Mouse (Mus musculus) left cerebral cortex, postnatal 25 days (tissue): Measurements from ENCODE around the gene Axin1. TPM values are rescaled to one million over a fixed set of nuclear protein-coding genes. Genes with fewer than 3 reads are reported as not detected.
"Not testable (repeated sequence)": the region's sequence is repeated elsewhere in the genome, so short reads cannot be mapped to it uniquely, and the experiment has no call there.

Experiments used
- DNase-seq, 2 experiments: peaks; one replicate each; pipeline ENCODE4 v3.0.0; 2022; ENCODE audit warnings: low spot score in 2 of 2, mixed read lengths in 1 of 2
- intact Hi-C: fragments of 180-260 bp; cut with DNase I; formaldehyde crosslinking; loops from one replicate; pipeline ENCODE4 v1.15.1; 2025
- total RNA-seq, 2 experiments: library from RNA; stranded (reverse); gene quantifications; 2 replicates each; pipeline ENCODE4 v1.2.3; 2021

Gene Axin1
- total RNA-seq, result 10 to 100 TPM; 21.1 to 21.6 TPM

DNA sequence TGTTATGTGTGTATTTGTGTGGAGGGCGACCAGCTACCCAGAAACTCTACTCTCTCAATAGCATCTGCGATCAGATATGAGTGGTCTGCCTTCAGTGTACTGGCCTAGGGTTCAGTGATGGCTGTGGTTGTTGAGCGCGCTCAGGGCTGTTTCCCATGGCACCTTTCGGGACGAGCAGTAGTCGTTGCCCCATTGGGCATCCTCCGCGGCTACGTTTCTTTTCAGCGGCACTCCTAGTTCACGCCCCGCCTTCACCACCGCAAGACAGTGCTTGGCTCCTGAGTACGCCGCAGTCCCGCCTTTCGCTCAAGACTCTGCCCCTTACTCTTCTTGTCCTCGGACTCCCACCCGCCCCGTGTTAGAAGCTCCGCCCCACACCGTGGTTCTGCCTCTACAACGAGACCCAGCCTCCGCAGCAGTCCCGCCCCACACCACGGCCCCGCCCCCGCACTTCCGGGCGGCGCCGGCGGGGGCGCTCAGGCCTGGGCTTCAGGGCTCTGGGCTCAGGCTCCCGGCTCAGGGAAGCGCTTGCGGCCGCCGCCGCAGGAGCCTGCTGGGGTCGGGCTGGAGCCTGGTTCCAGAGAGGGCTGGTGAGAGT is at the start of gene Axin1:
Axin1 (plus strand) TSS at position 450 of the 598 bp plus-strand sequence.
- peak; percentile 90 to 97 for DNase-seq
- intact Hi-C loops, result loop anchor here (5.0 kb wide), 1 partner anchor 104 kb away; the partner anchor contains the start of gene Fam234a

DNA sequence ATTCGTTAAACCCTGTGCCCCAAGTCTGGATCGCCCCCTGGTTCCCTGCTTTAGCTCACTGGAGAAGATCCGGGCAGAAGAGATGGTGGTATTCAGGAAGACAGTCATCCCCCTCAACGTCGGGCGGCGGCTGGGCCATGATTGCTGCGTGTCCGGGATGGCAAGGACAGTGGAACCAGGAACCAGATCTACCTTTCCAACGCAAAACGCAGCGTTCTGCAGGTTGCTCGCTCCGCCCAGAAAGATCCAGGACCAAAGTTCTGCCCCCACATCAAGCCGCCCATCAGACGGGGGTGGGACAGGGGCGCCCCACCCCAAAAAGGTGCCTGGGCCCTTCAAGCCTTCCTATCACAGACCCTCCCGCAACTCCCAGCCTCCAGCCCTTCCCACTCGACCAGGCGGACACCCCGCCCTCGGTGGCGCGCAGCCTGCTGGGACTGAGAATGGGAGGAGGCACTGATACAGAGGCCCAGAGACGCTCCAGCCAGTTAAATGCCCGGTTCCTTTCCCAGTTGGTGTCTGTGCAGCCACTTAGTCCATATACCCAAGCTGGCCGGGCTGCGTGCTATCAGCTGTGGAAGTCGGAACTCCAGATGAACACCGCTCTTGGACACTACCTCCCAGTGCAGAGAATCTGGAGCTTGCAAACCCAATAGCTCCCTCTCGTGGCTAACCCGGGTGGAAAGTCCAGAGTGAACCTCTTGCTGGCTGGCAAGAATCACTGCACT is 48.4 kb upstream of the Axin1 start, which contains the start of gene Decr2:
Decr2 (minus strand) TSS at position 433 of the 728 bp plus-strand sequence.
- DNase-seq, result peak; percentile 84 to 94
- intact Hi-C loops, result loop anchor here (1.0 to 10.0 kb wide), 4 partner anchors 49 to 195 kb away; no protein-coding TSS in a partner anchor

DNA sequence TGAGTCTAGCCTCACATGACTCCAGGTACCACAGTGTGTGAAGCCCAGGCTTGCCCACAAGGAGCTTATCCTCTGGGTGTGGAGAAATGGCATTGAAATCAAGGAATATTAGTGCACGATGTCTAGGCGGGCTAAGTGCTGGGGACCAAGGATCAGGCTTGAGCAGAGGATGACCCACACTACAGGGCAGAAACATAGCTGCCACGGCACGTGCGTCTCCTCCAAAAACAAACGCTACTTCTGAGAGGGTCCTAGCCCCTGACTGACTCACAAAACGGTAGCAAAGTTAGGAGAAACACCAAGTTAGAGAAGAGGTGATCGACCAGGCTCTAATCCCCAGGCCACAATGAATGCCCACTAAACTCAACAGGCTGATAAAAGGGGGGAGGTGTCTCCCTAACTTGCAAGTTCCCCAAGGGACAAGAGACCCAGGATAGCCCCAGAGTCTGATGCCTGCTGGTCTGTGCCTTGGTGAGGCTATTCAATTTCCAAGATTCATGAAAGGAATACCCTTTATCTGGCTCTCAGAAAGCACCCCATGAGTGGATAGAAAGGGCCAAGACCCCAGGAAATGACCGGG is 43.9 kb upstream of the Axin1 start:
- no peak for DNase-seq
- intact Hi-C loops, result loop anchor here (5.0 to 10.0 kb wide), 2 partner anchors 67 to 200 kb away; no protein-coding TSS in a partner anchor

DNA sequence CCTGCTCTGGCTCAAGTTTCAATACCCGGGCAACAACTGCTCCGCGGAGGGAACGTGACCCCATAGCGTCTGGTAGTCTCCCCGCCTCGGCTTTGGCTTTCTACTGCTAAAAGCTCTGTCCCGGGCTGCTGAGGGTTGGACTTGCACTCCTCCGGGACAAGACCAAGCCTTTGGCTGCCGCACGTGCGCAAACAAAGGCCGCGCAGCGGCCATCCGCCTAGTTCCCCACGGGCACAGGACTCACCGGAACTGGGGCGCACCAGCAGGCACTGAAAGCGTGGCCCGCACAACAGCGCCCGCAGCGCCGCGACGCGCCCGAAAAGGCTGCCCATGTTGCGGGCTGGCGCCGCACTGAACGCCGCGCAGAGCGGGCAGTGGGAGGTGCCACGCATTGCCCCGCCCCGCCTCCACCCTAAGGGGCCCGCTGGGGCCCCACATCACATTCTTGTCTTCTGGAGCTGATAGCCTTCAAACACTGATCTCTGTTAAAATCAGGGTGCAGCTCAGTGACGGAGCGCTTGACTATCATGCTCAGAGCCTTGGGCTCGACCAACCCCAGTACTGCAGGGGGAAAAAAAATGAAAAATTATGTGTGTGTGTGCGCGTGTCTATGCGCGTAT is 43.3 kb upstream of the Axin1 start, which contains the start of gene Nme4:
Nme4 (minus strand) TSS at position 482 of the 620 bp plus-strand sequence.
- peak; percentile 74 for DNase-seq
- intact Hi-C loops, result loop anchor here (10.0 kb wide), 1 partner anchor 200 kb away; no protein-coding TSS in a partner anchor

DNA sequence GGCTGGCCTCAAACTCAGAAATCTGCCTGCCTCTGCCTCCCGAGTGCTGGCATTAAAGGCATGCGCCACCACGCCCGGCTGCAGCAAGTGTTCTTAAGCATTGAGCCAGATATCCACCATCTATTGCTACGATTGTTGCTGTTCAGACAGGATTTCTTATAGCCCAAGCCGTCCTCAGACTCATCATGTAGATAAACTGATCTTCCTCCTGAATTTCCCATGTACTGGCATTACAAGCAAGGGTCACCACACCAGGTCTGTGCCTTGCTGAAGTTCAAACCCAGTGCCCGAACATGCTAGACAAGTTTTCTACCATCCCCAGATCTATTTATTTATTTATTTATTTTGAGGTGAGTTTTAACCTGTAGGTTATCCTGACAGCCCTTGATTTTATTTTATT is 40.0 kb upstream of the Axin1 start:
- intact Hi-C loops, result loop anchor here (10.0 kb wide), 1 partner anchor 204 kb away; no protein-coding TSS in a partner anchor

DNA sequence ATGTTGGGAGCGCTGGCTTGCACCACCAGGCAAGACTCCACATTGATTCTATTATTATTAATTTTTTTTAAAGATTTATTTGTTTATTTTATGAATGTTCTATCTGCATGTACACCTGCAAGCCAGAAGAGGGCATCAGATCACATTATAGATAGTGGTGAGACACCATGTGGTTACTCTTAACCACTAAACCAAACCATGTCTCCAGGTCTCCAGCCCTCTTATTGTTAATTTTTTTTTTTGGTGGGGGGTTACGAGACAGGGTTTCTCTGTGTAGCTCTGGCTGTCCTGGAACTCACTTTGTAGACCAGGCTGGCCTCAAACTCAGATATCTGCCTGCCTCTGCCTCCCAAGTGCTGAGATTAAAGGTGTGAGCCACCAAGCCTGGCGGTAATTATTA is 39.2 kb upstream of the Axin1 start:
- DNase-seq, result not testable (repeated sequence)
- intact Hi-C loops, result loop anchor here (10.0 kb wide), 1 partner anchor 205 kb away; no protein-coding TSS in a partner anchor

More for the DNA sequence above, 40.0 kb upstream of the Axin1 start:
- DNase-seq, result no peak

DNA sequence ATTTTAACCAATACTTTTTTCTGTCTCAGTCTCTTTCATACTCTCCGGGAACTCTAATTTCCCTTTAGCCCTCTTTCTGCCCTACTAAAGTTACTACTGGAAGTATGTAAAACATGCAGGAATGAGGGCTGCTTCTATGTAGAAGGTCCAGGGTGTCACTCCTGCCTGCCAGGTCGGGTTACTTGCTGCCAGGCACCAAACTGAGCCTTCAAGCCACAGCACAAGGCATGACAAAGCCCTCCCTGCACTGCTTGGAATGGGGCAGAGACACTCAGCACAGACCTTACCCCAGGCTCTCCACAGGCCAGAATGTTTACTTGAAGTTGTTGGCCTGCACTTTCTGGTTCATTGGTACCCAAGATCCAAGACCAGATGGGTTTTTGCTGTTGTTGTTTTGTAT is 38.3 kb upstream of the Axin1 start:
- no peak for DNase-seq
- intact Hi-C loops, result no loop called here

DNA sequence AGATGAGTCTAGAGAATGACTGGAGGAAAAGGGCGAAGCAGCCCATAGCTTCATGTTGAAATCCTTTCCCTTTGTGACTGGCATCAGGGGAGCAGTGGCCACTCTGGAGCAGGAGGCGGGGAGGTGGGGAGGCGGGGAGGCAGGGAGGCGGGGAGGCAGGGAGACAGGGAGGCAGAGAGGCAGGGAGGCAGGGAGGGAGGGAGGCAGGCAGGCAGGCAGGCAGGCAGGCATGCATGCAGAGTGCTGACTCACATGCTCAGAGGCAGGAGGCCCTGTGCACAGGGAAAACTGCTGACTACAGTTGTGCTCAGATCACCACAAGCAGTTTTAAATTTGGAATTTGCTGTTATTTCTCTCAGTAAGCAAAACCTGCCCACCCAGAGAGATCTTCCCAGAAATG is 37.0 kb upstream of the Axin1 start:
- intact Hi-C loops, result no loop called here
- DNase-seq, result peak in 1 of 2 experiments; percentile 69

DNA sequence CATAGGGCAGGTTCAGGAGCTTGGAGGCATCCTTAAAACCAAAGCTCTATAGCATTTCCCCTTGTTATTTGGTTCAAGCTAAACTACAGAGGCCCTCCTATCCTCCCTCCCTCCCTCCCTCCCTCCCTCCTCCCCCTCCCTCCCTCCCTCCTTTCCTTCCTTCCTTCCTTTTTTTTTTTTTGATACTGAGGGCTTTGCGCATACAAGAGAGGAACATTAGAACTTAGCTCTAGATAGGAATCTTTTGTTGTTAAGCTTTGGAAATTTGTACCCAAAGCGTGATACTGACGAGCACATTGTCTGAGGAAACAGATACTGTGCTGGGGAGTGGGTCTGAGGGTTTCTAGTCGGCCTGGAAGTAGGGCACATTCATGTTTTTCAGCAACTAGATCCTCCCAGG is 32.9 kb upstream of the Axin1 start:
- intact Hi-C loops, result no loop called here
- DNase-seq, result no peak

DNA sequence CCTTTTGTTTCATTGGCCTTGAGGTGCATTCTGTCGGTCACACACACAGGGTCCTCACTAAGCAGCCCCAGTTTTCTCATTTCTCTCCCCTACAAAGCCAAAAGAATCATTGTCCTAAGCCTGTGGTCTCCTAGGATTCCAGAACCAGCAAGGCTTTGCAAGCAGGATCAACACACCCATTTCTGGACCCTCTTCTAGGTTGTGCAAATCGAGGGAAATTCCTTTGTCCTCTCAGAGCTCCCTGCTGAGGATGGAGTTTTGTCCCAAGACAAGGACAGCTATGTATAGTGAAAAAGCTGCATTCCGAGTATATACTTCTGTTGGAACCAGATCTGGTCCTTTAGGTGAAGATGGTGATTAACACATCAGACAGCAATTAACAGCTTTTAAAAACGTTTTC is 28.3 kb upstream of the Axin1 start:
- no peak for DNase-seq
- intact Hi-C loops, result no loop called here

DNA sequence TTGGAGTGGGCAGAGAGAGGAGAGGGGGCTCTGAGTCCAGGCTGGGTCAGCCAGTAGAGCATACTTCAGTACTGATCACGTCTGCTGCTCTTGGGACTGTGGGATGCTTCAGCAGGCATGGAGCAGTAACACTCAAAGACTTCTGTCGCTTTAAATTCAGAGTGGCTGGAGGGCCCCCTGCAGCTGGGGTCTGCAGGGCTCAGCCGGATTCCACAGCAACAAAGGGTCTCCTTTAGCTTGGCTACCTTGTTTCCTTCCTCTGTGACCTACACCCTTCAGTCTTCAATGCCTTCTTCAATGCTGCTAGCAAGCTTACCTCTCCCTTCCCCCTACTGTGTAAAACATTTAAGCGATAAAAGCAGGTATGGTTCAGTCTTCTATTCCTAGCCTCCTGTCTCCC is 27.5 kb upstream of the Axin1 start:
- DNase-seq, result no peak
- intact Hi-C loops, result no loop called here

DNA sequence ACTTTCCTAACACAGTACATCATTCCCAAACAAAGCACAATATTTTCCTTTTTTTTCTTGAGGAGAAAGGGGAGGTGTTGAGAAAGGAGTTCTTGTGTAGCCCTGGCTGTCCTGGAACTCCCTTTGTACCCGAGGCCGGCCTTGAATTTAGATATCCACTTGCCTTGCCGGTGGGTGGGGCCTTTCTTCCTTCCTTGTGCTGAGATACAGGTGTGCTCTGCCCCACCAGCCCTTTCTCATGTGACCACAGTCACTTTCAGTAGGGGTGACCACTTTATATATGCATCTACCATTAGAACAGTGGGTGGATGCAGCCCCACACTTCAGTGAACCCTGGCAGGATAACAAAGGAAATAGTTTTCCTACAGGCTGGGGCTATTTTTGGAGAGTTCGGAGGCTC is 26.8 kb upstream of the Axin1 start:
- intact Hi-C loops, result no loop called here
- no peak for DNase-seq

DNA sequence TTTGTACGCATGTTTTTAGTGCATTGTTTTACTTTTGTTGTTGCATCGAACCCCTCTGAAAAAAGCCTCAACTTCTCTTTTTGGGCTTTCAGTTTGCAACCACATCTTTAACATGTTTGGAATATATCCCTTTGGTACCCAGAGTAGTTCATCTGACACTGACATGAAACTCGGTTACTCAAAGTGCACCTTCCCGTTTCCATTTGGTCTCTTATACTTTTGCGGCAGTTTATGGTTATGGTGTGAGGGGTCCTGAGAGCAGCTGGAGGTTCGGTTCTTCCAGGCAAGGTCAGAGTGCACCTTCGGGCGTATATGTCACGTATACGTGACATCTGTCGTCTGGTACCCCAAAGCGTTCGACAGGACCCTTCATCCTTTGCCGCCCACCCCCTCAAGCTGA is 25.7 kb upstream of the Axin1 start:
- DNase-seq, result no peak
- intact Hi-C loops, result no loop called here

DNA sequence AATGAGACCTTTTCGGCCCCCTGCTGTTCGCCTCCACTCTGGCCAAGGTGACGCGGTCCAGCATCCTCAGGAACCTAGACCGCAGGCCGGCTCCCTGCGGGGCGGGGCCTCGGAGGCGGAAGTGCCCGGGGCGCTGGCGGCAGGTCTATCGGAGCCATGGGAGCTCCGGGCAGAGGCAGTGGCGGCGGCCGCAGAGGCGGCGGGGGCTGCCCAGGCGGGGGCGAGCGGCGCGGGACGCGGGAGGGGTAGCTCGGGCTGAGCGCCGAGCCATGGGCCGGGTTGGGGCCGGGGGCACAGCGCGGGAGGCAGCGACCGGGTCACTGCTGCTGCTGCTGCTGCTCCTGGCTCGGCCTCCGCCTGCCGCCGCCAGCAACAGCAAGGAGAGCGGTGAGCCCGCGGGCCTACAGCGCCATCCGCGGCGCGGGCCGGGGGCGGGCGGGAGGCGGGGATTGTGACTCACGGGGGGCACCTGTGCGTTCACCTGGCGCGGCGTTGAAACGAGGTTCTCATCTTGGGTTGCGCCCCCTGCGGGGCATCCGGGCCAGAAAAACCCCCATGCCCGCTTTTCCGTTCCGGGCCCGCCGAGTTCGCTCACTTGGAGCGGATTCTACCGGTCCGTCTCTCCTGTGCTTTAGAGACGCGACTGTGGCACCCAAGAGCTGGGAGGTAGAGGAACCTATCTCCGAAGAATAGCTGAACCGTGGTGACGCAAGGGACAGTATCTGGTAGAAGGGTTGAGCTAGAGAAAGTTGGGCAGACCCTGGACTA is 25.1 kb upstream of the Axin1 start, which contains the start of gene Tmem8:
Tmem8 (plus strand) TSS at position 119 of the 768 bp plus-strand sequence.
- intact Hi-C loops, result no loop called here
- peak; percentile 54 to 71 for DNase-seq

DNA sequence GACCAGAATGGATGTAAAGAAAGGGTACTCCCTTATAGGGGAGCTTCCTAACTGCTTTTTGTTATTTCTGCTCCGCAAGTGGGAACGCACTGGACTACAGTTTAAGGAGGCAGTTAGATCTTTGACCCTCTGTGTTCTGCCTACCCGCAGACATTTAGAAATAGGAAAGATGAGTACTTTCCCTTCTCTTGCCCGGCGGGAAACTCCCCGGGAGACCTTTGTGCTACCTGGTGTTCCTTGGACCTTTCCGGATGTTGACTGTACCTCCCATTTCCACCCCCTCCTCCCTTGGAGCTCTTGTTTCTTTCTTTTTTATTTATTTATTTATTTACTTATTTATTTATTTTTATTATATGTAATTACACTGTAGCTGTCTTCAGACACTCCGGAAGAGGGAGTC is 24.4 kb upstream of the Axin1 start:
- intact Hi-C loops, result no loop called here
- no peak for DNase-seq

DNA sequence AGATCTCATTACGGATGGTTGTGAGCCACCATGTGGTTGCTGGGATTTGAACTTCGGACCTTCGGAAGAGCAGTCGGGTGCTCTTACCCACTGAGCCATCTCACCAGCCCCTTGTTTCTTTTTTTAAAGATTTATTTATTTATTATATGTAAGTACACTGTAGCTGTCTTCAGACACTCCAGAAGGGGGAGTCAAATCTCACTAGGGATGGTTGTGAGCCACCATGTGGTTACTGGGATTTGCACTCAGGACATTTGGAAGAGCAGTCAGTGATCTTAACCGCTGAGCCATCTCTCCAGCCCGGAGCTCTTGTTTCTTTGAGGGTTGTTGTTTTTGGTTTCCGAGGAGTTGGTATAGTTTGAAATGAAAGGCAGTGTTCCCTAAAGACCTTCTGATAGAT is 24.0 kb upstream of the Axin1 start:
- DNase-seq, intact Hi-C loops: not testable (repeated sequence)

DNA sequence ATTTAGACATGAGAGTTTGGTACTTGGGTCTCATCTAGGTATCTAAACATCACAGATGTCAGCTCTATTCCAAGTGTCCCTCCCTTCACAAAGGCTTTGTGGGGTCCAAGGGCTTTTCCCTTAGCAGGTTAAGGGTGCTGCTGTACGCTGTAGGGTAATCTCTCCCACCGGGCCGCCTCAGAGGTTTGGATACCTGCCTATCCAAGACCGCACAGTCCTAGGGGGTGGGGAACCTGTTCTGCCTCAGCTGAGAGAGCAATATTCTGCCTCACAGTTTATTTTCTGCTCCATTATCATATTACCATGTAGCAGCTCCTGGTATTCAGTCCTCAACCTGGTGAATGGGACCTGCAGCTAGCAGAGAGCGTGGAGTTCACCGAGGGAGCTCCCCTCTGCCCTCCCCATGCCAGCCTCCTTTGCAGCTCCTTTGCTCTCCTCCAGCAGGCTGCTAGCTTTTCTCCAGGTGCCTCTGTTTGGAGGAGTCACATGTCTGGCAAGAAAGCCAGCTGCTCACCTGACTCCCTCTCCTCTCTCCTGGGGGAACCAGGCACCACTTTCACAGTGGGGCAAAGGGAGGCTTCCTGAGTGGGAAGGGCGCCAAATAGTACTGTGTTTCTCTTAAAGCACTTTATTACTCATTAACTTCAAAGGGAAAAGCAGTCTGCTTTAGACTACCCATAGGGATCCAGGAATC is 23.1 kb upstream of the Axin1 start:
- intact Hi-C loops, result no loop called here
- no peak for DNase-seq

DNA sequence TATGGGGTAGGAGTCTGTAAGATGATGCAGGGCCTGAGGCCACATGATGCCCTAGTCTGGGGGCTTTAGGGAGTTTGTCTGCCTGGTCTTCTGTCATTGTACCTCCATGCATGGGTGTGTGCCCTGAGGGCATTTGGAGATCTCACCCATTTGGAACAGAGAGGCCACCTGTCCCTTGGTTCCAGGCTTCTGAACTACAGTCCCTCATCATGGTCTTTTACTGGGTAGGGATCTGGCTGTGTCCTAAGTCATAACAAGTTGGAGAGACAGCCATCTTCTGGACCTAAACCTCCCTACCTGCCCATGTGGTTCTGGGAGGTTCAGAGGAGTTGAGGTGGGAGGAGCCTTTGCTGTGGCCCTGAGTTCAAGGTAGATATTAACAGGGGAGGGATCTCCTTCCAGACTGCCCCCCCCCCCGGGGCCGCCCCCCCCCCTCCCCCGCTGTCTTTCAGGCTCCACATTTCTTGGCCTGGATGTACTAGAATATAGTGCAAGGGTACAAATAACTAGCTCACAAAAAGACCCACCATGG is 22.5 kb upstream of the Axin1 start:
- intact Hi-C loops, result no loop called here
- DNase-seq, result no peak
